Mouse (Mus musculus): ENCODE measurements at regions not wholly inside any gene's neighbourhood (a gene's known extent, or its start where the extent isn't known, plus 50 kb on each side); places are given as distances from the start of the nearest gene placed in this dataset.

- no peaks in the 10 kb centered on the region for H3K4me1 ChIP-seq (ENCODE audit: control insufficient read depth, insufficient read depth, low read length)
- H3K4me3 ChIP-seq (ENCODE audit: low read depth, low read length): no peak overlapping the region
- H3K27me3 ChIP-seq (ENCODE audit: control insufficient read depth, insufficient read depth, low read length): no peaks in the 10 kb centered on the region
- H3K9me3 ChIP-seq (ENCODE audit: control insufficient read depth, low read length): no peaks in the 10 kb centered on the region
- no peak overlapping the region for H3K9ac ChIP-seq (replicated peaks; ENCODE audit: low read depth, low read length)
- no peak for ATAC-seq (ENCODE audit: low read depth)
- 81% methylated on average over 11 of the region's 11 CpGs for WGBS
- H3K27ac ChIP-seq (ENCODE audit: low read depth, low read length): no peak overlapping the region
- no peak overlapping the region for H3K4me2 ChIP-seq (ENCODE audit: low read depth, low read length)
- H3K36me3 ChIP-seq (ENCODE audit: control insufficient read depth, insufficient read depth, low read length): no peaks in the 10 kb centered on the region
Measured at GRCm38 (mm10) chr1:185865945-185866344, 251.2 kb downstream of the Lyplal1 start.

DNA sequence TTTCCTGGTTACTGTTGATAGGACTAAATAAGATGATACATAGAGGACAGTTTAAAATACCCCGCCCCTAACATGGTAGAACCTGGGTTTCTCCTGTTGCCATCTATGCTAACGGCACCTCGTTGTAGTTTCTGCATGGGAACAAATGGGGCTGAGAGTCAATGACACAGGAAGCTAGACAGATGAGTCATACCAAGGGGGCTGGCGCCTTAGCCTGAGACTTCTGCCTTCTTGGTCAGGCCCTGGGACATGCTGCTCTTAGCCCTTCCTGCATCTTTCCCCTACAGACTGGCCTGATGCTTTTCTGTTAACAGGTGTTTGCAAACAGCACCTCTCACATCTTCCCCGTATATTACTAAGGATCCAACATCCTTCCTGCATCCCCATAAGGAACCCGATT is 250.5 kb downstream of the Lyplal1 start:
- no peak for ATAC-seq (ENCODE audit: low read depth)
- Histone ChIP-seq H3K9me3 (ENCODE audit: control insufficient read depth, low read length) (no peaks in the 10 kb centered on the region), H3K9ac (replicated peaks; ENCODE audit: low read depth, low read length) (no peak overlapping the region), H3K27me3 (ENCODE audit: control insufficient read depth, insufficient read depth, low read length) (no peaks in the 10 kb centered on the region), H3K36me3 (ENCODE audit: control insufficient read depth, insufficient read depth, low read length) (no peaks in the 10 kb centered on the region), H3K27ac (ENCODE audit: low read depth, low read length) (no peak overlapping the region), H3K4me3 (ENCODE audit: low read depth, low read length) (no peak overlapping the region), H3K4me1 (ENCODE audit: control insufficient read depth, insufficient read depth, low read length) (no peaks in the 10 kb centered on the region), H3K4me2 (ENCODE audit: low read depth, low read length) (no peak overlapping the region)
- WGBS: 91% methylated on average over 6 of the region's 6 CpGs

- Histone ChIP-seq H3K9me3 (ENCODE audit: control insufficient read depth, low read length) (no peaks in the 10 kb centered on the region), H3K4me1 (ENCODE audit: control insufficient read depth, insufficient read depth, low read length) (no peaks in the 10 kb centered on the region), H3K36me3 (ENCODE audit: control insufficient read depth, insufficient read depth, low read length) (no peaks in the 10 kb centered on the region), H3K27me3 (ENCODE audit: control insufficient read depth, insufficient read depth, low read length) (no peaks in the 10 kb centered on the region), H3K4me2 (ENCODE audit: low read depth, low read length) (no peak overlapping the region), H3K4me3 (ENCODE audit: low read depth, low read length) (no peak overlapping the region), H3K9ac (replicated peaks; ENCODE audit: low read depth, low read length) (no peak overlapping the region), H3K27ac (ENCODE audit: low read depth, low read length) (no peak overlapping the region)
- 86% methylated on average over 4 of the region's 4 CpGs for WGBS
- no peak for ATAC-seq (ENCODE audit: low read depth)
Measured at GRCm38 (mm10) chr1:185867018-185867417, 250.1 kb downstream of the Lyplal1 start.

DNA sequence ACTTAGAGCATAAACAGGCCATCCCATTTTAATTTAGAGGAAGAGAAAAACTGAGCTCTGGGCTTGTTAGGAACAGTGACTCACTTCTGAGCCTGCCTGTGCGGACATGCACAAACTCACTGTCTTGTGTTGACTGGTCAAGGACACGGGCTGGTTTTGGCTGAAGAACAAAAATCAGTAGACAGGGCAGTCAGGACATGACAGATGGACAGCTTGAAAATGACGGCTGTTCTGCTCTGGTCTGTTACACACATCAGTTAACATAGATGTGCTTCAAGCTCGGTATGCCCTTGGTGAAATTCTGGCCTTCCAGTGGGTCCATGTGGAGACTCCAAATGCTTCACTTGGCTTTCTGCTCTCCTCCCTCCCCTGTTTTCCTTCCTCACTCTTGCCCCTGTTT is 248.4 kb downstream of the Lyplal1 start:
- H3K4me3 ChIP-seq (ENCODE audit: low read depth, low read length): no peak overlapping the region
- no peaks in the 10 kb centered on the region for H3K4me1 ChIP-seq (ENCODE audit: control insufficient read depth, insufficient read depth, low read length)
- ATAC-seq (ENCODE audit: low read depth): no peak
- H3K27ac ChIP-seq (ENCODE audit: low read depth, low read length): no peak overlapping the region
- H3K27me3 ChIP-seq (ENCODE audit: control insufficient read depth, insufficient read depth, low read length): no peaks in the 10 kb centered on the region
- WGBS: 94% methylated on average over 4 of the region's 4 CpGs
- no peaks in the 10 kb centered on the region for H3K36me3 ChIP-seq (ENCODE audit: control insufficient read depth, insufficient read depth, low read length)
- H3K9me3 ChIP-seq (ENCODE audit: control insufficient read depth, low read length): no peaks in the 10 kb centered on the region
- H3K4me2 ChIP-seq (ENCODE audit: low read depth, low read length): no peak overlapping the region
- no peak overlapping the region for H3K9ac ChIP-seq (replicated peaks; ENCODE audit: low read depth, low read length)

GRCm38 (mm10) chr1:185887031-185887430 is 230.1 kb downstream of the Lyplal1 start:
- H3K9me3 ChIP-seq (ENCODE audit: control insufficient read depth, low read length): no peaks in the 10 kb centered on the region
- H3K36me3 ChIP-seq (ENCODE audit: control insufficient read depth, insufficient read depth, low read length): no peaks in the 10 kb centered on the region
- no peaks in the 10 kb centered on the region for H3K4me1 ChIP-seq (ENCODE audit: control insufficient read depth, insufficient read depth, low read length)
- no peak overlapping the region for H3K4me3 ChIP-seq (ENCODE audit: low read depth, low read length)
- 90% methylated on average over 1 of the region's 1 CpGs for WGBS
- H3K27ac ChIP-seq (ENCODE audit: low read depth, low read length): no peak overlapping the region
- no peak for ATAC-seq (ENCODE audit: low read depth)
- no peak overlapping the region for H3K4me2 ChIP-seq (ENCODE audit: low read depth, low read length)
- no peaks in the 10 kb centered on the region for H3K27me3 ChIP-seq (ENCODE audit: control insufficient read depth, insufficient read depth, low read length)
- H3K9ac ChIP-seq (replicated peaks; ENCODE audit: low read depth, low read length): no peak overlapping the region

DNA sequence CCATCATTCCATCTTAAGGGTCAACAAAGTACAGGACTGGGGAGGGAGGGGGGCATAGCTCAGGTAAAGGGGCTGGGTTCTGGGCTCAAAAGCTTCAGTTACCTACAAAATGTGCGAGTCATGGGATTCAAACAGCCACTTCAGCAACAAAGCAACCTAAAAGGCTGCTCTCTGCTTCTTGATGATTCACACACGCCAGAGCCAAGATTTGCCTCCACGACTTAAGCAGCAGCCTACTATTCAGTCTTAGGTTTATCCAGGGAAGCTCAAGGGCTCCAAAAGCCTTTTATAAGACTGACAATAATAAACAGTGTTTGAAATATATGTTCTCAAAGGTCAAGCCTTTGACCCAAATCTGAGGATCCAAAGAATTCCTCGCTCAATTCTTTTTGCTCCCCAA is 225.3 kb downstream of the Lyplal1 start:
- H3K27ac ChIP-seq (ENCODE audit: low read depth, low read length): no peak overlapping the region
- no peak for ATAC-seq (ENCODE audit: low read depth)
- no peaks in the 10 kb centered on the region for H3K9me3 ChIP-seq (ENCODE audit: control insufficient read depth, low read length)
- no peaks in the 10 kb centered on the region for H3K27me3 ChIP-seq (ENCODE audit: control insufficient read depth, insufficient read depth, low read length)
- no peaks in the 10 kb centered on the region for H3K36me3 ChIP-seq (ENCODE audit: control insufficient read depth, insufficient read depth, low read length)
- WGBS: 61% methylated on average over 4 of the region's 4 CpGs
- H3K9ac ChIP-seq (replicated peaks; ENCODE audit: low read depth, low read length): no peak overlapping the region
- H3K4me3 ChIP-seq (ENCODE audit: low read depth, low read length): no peak overlapping the region
- H3K4me2 ChIP-seq (ENCODE audit: low read depth, low read length): no peak overlapping the region
- H3K4me1 ChIP-seq (ENCODE audit: control insufficient read depth, insufficient read depth, low read length): no peaks in the 10 kb centered on the region

- Histone ChIP-seq H3K27ac (ENCODE audit: low read depth, low read length) (no peak overlapping the region), H3K4me2 (ENCODE audit: low read depth, low read length) (no peak overlapping the region), H3K9ac (replicated peaks; ENCODE audit: low read depth, low read length) (no peak overlapping the region), H3K9me3 (ENCODE audit: control insufficient read depth, low read length) (no peaks in the 10 kb centered on the region), H3K36me3 (ENCODE audit: control insufficient read depth, insufficient read depth, low read length) (no peaks in the 10 kb centered on the region), H3K4me3 (ENCODE audit: low read depth, low read length) (no peak overlapping the region), H3K4me1 (ENCODE audit: control insufficient read depth, insufficient read depth, low read length) (no peaks in the 10 kb centered on the region), H3K27me3 (ENCODE audit: control insufficient read depth, insufficient read depth, low read length) (no peaks in the 10 kb centered on the region)
- no peak for ATAC-seq (ENCODE audit: low read depth)
- 67% methylated on average over 4 of the region's 4 CpGs for WGBS
Measured at GRCm38 (mm10) chr1:185893421-185893820, 223.7 kb downstream of the Lyplal1 start.

- H3K4me1 ChIP-seq (ENCODE audit: control insufficient read depth, insufficient read depth, low read length): no peaks in the 10 kb centered on the region
- H3K9me3 ChIP-seq (ENCODE audit: control insufficient read depth, low read length): no peaks in the 10 kb centered on the region
- no peaks in the 10 kb centered on the region for H3K36me3 ChIP-seq (ENCODE audit: control insufficient read depth, insufficient read depth, low read length)
- H3K9ac ChIP-seq (replicated peaks; ENCODE audit: low read depth, low read length): no peak overlapping the region
- H3K4me2 ChIP-seq (ENCODE audit: low read depth, low read length): no peak overlapping the region
- H3K4me3 ChIP-seq (ENCODE audit: low read depth, low read length): no peak overlapping the region
- no peak overlapping the region for H3K27ac ChIP-seq (ENCODE audit: low read depth, low read length)
- H3K27me3 ChIP-seq (ENCODE audit: control insufficient read depth, insufficient read depth, low read length): no peaks in the 10 kb centered on the region
- ATAC-seq (ENCODE audit: low read depth): no peak
- 68% methylated on average over 9 of the region's 9 CpGs for WGBS
Measured at GRCm38 (mm10) chr1:185898475-185898874, 218.6 kb downstream of the Lyplal1 start.

DNA sequence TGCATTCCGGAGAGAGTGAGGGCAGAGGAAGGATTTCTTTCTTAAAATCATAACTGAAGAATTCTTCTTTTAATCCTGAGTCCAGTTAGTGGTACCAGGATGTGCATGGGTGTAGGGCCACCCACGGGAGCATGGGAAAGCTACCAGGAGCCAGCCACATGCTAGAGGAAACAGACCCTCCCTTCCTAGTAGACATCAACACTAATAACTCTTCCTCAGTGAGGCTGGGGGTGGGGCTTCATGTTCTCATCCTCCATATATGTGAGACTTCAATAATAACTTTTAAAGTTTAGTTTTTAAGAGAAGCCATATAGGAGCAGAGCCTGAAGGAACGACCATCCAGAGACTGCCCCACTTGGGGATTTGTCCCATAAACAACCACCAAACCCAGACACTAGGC is 216.8 kb downstream of the Lyplal1 start:
- 79% methylated on average over 3 of the region's 3 CpGs for WGBS
- no peaks in the 10 kb centered on the region for H3K9me3 ChIP-seq (ENCODE audit: control insufficient read depth, low read length)
- no peak overlapping the region for H3K9ac ChIP-seq (replicated peaks; ENCODE audit: low read depth, low read length)
- ATAC-seq (ENCODE audit: low read depth): no peak
- no peaks in the 10 kb centered on the region for H3K27me3 ChIP-seq (ENCODE audit: control insufficient read depth, insufficient read depth, low read length)
- no peaks in the 10 kb centered on the region for H3K4me1 ChIP-seq (ENCODE audit: control insufficient read depth, insufficient read depth, low read length)
- no peak overlapping the region for H3K4me3 ChIP-seq (ENCODE audit: low read depth, low read length)
- H3K27ac ChIP-seq (ENCODE audit: low read depth, low read length): no peak overlapping the region
- H3K36me3 ChIP-seq (ENCODE audit: control insufficient read depth, insufficient read depth, low read length): no peaks in the 10 kb centered on the region
- H3K4me2 ChIP-seq (ENCODE audit: low read depth, low read length): no peak overlapping the region

DNA sequence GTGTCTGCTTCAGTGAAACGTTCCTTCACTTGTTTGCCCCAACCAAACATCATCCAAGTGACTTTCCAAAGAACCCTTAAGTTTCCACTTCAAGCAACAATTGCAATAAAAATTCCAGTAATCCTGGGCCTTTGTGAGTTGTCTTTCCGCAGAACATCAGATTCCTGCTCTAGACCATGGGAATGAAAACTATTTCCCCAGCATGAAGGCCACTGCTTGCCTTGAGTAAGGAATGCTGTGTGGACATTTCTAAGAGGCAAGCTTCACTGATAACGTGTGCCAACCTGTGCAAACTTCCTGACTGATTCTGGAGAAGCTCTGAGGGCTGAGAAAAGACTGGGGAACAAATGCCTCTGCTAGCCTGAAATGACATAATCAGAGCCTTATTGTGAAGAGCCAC is 214.7 kb downstream of the Lyplal1 start:
- Histone ChIP-seq H3K4me2 (ENCODE audit: low read depth, low read length) (no peak overlapping the region), H3K27me3 (ENCODE audit: control insufficient read depth, insufficient read depth, low read length) (no peaks in the 10 kb centered on the region), H3K4me3 (ENCODE audit: low read depth, low read length) (no peak overlapping the region), H3K4me1 (ENCODE audit: control insufficient read depth, insufficient read depth, low read length) (no peaks in the 10 kb centered on the region), H3K9ac (replicated peaks; ENCODE audit: low read depth, low read length) (no peak overlapping the region), H3K36me3 (ENCODE audit: control insufficient read depth, insufficient read depth, low read length) (no peaks in the 10 kb centered on the region), H3K27ac (ENCODE audit: low read depth, low read length) (no peak overlapping the region), H3K9me3 (ENCODE audit: control insufficient read depth, low read length) (no peaks in the 10 kb centered on the region)
- WGBS: 90% methylated on average over 3 of the region's 3 CpGs
- ATAC-seq (ENCODE audit: low read depth): no peak
